Mouse (Mus musculus) hindbrain, embryonic 13.5 days (tissue): Measurements from ENCODE around the gene Rasgef1b. TPM values are rescaled to one million over a fixed set of nuclear protein-coding genes. Genes with fewer than 3 reads are reported as not detected.
A peak's percentile ranks its signal among the peaks of the same experiment; 100 is the strongest.

Experiments
- ATAC-seq: fragments of 200-750 bp; cut with Nextera tagmentation; 2 replicates; pipeline ENCODE4 v1.8.0; 2017; ENCODE audit warnings: moderate TSS enrichment; ENCODE audit not compliant: low FRiP score
- H3K27ac ChIP-seq: fragments of 300-500 bp; sonication (generic); 2 replicates; pipeline ENCODE4 v1.5.1; 2015; ENCODE audit warnings: inconsistent platforms, mild to moderate bottlenecking, moderate library complexity
- H3K27me3 ChIP-seq: fragments of 300-500 bp; sonication (generic); 2 replicates; pipeline ENCODE4 v1.6.1; 2015; ENCODE audit warnings: mild to moderate bottlenecking, inconsistent platforms
- H3K36me3 ChIP-seq: fragments of 300-500 bp; sonication (generic); 2 replicates; pipeline ENCODE4 v1.6.1; 2015; ENCODE audit warnings: mild to moderate bottlenecking, inconsistent platforms
- H3K4me1 ChIP-seq: fragments of 300-500 bp; sonication (generic); replicated peaks from 2 replicates; pipeline ENCODE4 v1.6.1; 2015; ENCODE audit warnings: inconsistent platforms
- H3K4me2 ChIP-seq: fragments of 300-500 bp; sonication (generic); 2 replicates; pipeline ENCODE4 v1.6.1; 2015; ENCODE audit warnings: inconsistent platforms, mild to moderate bottlenecking, moderate library complexity
- H3K4me3 ChIP-seq: fragments of 300-500 bp; sonication (generic); 2 replicates; pipeline ENCODE4 v1.5.1; 2015; ENCODE audit warnings: mild to moderate bottlenecking, inconsistent platforms
- H3K9ac ChIP-seq: fragments of 300-500 bp; sonication (generic); 2 replicates; pipeline ENCODE4 v1.6.1; 2015; ENCODE audit warnings: mild to moderate bottlenecking, inconsistent platforms
- H3K9me3 ChIP-seq: fragments of 300-500 bp; sonication (generic); 2 replicates; pipeline ENCODE4 v1.6.1; 2016; ENCODE audit warnings: inconsistent platforms
- WGBS: fragments of 180-500 bp; shearing (Covaris S2); methylation state at CpG from one replicate; pipeline ENCODE4 v1.1.7; 2015; 5-methylcytosine and 5-hydroxymethylcytosine counted together
- polyA plus RNA-seq: library from polyadenylated mRNA; unstranded; fragments of >200 nt; fragmentation: Nextera tagmentation; extraction: Ambion mirVana; gene quantifications from 2 replicates; pipeline ENCODE4 v1.2.1, GENCODE M21; 2015

Rasgef1b gene
- polyA plus RNA-seq, 1 experiment from 2014 or later = 61.1 TPM

DNA sequence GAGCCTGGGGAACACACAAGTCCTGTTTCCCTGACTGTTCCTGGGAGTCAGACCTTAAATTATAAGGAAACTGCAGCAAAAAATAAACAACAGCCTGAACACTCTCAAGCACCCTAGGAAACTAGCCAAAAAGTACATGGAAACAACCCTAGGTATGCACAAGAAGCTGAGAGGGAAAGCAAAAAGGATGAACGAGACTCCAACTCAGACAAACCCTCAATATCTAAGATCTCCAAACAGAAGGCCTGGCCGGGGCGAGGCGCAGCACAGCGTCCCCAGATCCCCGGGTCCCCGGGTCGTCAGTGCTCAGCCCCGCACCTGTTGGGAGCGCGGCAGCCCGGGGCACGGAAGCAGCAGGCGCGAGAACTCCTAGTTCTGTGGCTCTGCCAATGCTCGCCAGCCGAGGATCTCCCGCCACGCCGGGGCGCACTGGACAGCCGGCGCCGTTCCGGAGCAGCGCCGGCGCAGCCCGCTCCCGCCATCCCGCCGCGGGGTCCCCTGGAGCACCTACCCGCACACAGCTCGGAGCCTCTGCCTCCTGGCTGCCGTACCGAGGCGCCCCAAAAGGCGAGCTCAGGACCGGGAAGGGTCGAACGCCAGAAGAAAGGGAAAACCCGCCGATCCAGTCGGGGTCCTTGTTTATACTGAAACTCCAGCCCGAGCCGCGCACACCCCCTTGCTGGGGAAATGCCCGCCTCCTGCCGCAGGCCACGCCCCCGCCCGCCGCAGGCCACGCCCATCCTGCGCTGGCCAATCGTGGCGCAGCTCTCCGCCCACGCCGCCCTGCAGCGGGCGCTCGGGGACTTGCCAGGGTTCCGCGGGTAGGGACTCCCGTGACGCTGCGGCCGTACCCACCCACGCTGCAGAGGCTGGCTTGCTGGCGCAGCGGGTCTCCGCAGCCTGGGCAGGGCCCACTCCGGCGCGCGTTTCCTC is 476.4 kb downstream of the Rasgef1b start:
- peak; percentile 94 for ATAC-seq
- Histone ChIP-seq H3K4me2 (peak overlapping the region; percentile 75), H3K27ac (peak overlapping the region; percentile 78), H3K4me3 (peak overlapping the region; percentile 74), H3K27me3 (peaks cover 18% of the 10 kb centered on the region), H3K4me1 (peaks cover 40% of the 10 kb centered on the region), H3K9ac (peak overlapping the region; percentile 87), H3K9me3 (no peaks in the 10 kb centered on the region), H3K36me3 (no peaks in the 10 kb centered on the region)
- under 1% methylated on average over 78 of the region's 78 CpGs for WGBS

DNA sequence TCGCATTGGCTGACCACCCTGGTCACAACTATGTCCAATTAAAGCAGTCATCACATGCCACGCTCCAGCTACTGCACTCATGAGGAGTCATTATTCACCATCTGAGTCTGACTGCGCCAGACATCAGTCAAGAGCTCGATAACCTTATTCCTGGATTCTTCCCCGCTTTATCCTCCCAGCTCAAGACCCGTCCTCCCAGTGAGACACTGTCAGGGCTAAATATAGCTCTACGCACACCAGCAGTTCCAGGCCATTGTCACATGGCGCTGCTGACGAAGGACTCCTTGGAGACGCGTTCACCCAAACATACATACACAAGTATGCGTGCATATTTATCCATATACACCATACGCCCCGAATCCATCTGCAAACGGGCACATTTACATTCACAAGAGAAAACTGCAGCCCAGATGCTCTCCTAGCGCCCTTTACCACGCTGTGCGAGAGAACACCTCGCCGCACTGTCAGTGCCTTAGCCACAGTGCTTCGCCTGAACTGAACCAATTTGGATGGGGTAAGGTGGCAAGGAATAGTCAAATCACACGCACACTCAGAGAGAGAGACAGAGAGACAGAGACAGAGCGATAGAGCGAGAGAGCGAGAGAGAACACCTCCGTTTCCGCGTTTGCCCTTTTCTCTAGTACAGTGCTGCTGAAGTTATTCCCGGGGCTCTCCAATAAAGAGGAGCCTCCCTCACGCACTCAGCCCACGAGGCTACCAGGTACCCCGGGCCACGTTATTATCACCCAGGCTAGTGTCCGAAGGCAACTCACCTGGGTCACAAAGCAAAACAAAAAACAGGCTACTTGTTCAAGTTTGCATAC is 477.3 kb downstream of the Rasgef1b start:
- Histone ChIP-seq H3K27me3 (peaks cover 18% of the 10 kb centered on the region), H3K4me3 (peak overlapping the region; percentile 74), H3K27ac (peak overlapping the region; percentile 78), H3K4me2 (peak overlapping the region; percentile 75), H3K9ac (peak overlapping the region; percentile 87), H3K4me1 (peaks cover 49% of the 10 kb centered on the region), H3K9me3 (no peaks in the 10 kb centered on the region), H3K36me3 (no peaks in the 10 kb centered on the region)
- WGBS = 3% methylated on average over 34 of the region's 34 CpGs
- ATAC-seq = peak; percentile 12; the same call in 1 of the 2 replicates

DNA sequence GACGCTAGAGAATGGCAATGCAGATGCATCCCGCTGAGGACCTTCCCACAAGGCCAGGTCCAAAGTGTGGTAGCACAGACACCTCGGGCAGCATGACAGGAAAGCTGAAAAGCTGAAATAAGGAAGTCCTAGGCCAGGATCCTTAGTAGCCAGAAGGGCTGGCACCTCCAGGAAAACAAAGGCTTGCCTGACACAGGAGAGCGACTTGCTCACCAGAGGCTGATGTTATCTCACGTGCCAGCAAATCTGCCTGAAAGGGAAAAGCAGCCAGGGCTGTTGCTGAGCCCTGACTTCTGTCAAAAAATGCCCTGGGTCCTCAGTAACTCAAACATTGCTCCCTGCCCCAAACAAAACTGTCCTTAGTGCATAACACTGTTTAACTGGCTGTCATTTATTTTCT is 478.0 kb downstream of the Rasgef1b start:
- H3K27me3 ChIP-seq = peaks cover 12% of the 10 kb centered on the region
- peak overlapping the region; percentile 75 for H3K4me2 ChIP-seq
- 30% methylated on average over 5 of the region's 5 CpGs for WGBS
- peak overlapping the region; percentile 87 for H3K9ac ChIP-seq
- no peaks in the 10 kb centered on the region for H3K36me3 ChIP-seq
- peaks cover 56% of the 10 kb centered on the region for H3K4me1 ChIP-seq
- H3K27ac ChIP-seq = peak overlapping the region; percentile 78
- no peaks in the 10 kb centered on the region for H3K9me3 ChIP-seq
- ATAC-seq = no peak
- peak overlapping the region; percentile 74 for H3K4me3 ChIP-seq

DNA sequence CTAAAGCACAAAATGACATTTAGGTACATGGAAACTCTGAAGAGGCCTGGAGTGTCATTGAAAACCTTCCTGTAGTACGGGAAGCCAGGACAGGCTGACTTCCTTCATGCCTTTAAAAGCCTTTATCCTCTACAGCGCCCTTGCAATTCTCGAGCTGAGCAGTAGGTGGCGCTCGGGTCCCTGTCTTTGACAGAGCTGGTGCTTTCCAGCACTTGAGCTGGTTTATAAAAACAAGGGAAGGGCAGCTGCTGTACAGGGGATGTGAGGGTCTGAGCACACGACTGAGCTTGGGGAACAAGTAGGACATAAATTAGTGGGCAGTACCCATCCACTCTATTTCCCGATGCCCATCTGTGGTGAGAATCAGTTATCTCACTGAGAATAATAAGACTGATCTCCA is 480.4 kb downstream of the Rasgef1b start:
- no peaks in the 10 kb centered on the region for H3K36me3 ChIP-seq
- peak overlapping the region; percentile 62; the same call in 1 of the 2 replicates for H3K27ac ChIP-seq
- H3K4me2 ChIP-seq = peak overlapping the region; percentile 41
- peaks cover 53% of the 10 kb centered on the region for H3K4me1 ChIP-seq
- no peak overlapping the region for H3K9ac ChIP-seq
- H3K27me3 ChIP-seq = peaks cover under 1% of the 10 kb centered on the region; the same call in 1 of the 2 replicates
- ATAC-seq = peak; percentile 36
- 3% methylated on average over 7 of the region's 7 CpGs for WGBS
- H3K9me3 ChIP-seq = no peaks in the 10 kb centered on the region
- peak overlapping the region; percentile 12; the same call in 1 of the 2 replicates for H3K4me3 ChIP-seq

DNA sequence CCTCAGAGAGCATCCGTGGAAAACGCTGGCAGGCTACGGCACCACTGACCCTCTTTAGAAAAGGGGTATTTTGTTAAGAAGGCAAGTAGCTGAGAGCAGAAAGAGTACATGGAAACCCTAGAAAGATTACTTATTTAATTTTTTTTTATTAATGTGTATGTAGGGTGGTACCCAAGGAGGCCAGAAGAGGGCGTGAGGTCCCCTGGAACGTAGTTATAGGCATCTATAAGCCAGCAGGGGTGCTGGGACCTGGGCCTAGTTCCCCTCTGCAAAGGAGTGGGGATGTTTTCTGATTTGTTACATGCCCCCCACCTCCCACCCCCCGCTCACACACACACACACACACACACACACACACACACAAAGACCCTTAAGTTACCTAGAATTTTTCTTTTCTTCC is 480.9 kb downstream of the Rasgef1b start:
- Histone ChIP-seq H3K27me3 (no peaks in the 10 kb centered on the region), H3K9ac (no peak overlapping the region), H3K4me1 (peaks cover 50% of the 10 kb centered on the region), H3K27ac (no peak overlapping the region), H3K36me3 (0 out of 2 replicates have a peak, but pooled peaks cover under 1% of the 10 kb centered on the region), H3K9me3 (no peaks in the 10 kb centered on the region), H3K4me2 (no peak overlapping the region), H3K4me3 (no peak overlapping the region)
- 91% methylated on average over 6 of the region's 6 CpGs for WGBS
- no peak for ATAC-seq

DNA sequence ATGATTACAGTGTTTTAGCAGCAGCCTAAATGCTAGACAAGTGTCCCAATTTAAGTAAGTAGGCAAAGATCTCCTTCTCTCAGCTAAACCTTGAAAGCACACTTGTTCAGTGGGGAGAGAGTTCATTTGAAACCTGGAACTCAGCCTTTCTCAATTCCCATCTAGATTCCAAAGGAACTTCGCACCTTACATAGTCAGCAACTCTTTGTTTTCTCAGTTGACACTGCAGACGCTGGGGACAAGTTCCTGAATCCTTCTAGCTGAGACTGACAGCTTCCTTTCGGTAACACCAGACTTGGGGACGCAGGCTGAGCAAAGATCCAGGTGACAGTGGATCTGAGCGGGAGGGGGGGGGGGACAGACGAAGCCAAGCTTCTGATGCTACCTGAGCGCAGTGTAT is 481.4 kb downstream of the Rasgef1b start:
- Histone ChIP-seq H3K27me3 (no peaks in the 10 kb centered on the region), H3K4me1 (peaks cover 50% of the 10 kb centered on the region), H3K4me2 (peak overlapping the region; percentile 29), H3K36me3 (peaks cover 5% of the 10 kb centered on the region; the same call in 1 of the 2 replicates), H3K4me3 (no peak overlapping the region), H3K9me3 (no peaks in the 10 kb centered on the region), H3K9ac (peak overlapping the region; percentile 51; the same call in 1 of the 2 replicates), H3K27ac (no peak overlapping the region; the same call in 1 of the 2 replicates)
- WGBS = 73% methylated on average over 7 of the region's 7 CpGs
- ATAC-seq = no peak

DNA sequence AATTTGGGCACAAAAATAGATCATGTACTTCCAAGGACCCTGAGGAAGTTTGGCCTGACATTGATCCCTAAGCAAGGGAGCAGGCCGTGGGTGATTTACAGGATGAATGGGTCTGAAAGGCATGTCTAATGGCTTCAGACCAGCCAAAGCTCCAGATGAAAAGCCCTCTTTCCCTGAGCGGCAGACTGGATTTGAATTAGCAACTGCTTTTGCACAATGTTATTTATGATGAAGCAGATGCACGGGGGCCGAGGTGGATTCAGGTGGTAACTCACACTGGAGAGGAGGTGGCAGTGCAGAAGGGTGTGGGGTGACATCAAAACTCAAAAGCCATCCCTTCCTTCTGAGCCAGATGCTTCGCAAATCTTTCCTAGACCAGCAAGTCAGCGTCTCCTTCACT is 481.9 kb downstream of the Rasgef1b start:
- Histone ChIP-seq H3K9me3 (no peaks in the 10 kb centered on the region), H3K9ac (peak overlapping the region; percentile 51; the same call in 1 of the 2 replicates), H3K4me3 (no peak overlapping the region), H3K36me3 (peaks cover 6% of the 10 kb centered on the region; the same call in 1 of the 2 replicates), H3K27ac (no peak overlapping the region; the same call in 1 of the 2 replicates), H3K4me2 (peak overlapping the region; percentile 29), H3K27me3 (no peaks in the 10 kb centered on the region), H3K4me1 (peaks cover 48% of the 10 kb centered on the region)
- 33% methylated on average over 6 of the region's 6 CpGs for WGBS
- no peak for ATAC-seq

DNA sequence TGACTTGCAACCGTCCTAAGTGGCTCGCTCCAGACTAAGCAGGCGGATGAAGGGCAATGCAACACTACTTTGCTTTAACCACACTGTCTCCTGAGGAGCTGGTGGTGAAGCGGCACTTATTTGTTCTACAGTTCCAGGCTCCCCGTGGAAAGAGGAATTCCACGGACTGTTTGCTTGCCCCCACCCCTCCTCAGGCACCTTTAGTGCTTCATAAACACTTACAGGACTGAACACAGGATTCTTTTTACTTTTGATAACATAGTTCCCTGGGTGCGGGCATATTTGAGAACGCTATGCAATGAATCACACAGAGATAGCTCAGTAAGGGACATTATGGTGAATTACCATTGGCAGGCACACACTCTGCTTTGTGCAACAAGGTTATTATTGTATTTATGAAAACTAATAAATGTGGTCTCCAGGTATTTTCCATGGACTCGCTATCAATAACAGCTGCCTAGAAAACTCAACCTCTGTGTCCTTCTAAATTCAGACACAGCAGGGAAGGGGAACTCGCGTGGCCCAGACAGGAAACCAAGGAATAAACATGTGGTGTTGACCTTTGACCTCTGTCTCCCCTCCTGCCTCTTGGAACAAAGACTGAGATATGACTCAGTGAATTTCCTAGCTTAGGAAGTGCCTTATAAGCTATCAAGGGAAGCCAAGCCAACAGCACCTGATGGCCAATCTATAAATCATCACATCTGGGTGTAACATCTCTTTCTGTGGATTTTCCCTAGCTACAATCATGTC is 486.7 kb downstream of the Rasgef1b start:
- Histone ChIP-seq H3K4me3 (no peak overlapping the region), H3K27ac (no peak overlapping the region), H3K4me2 (no peak overlapping the region), H3K4me1 (peaks cover 12% of the 10 kb centered on the region), H3K9me3 (no peaks in the 10 kb centered on the region), H3K36me3 (peaks cover 36% of the 10 kb centered on the region), H3K9ac (no peak overlapping the region), H3K27me3 (no peaks in the 10 kb centered on the region)
- 77% methylated on average over 11 of the region's 11 CpGs for WGBS
- no peak for ATAC-seq

DNA sequence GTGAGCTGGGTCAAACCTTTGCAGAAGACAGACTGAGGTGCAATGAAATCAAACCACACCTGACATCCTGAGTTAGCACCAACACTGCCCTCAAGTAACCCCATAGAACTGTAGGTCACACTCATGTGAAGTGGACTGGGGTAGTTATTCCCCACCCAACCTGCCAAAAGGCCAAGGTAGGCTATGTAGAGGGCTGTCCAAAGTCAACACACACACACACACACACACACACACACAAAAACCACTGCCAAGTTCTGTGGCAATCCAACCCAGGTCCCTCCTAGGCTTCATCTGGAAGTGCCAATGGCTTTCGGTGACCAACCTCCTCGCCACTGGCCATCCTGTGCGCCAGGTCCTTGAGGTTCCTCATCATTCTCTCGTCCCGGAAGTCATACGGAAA is 488.4 kb downstream of the Rasgef1b start:
- Histone ChIP-seq H3K27ac (no peak overlapping the region), H3K4me3 (no peak overlapping the region), H3K9ac (no peak overlapping the region), H3K36me3 (peaks cover 45% of the 10 kb centered on the region), H3K4me2 (no peak overlapping the region), H3K4me1 (no peaks in the 10 kb centered on the region; the same call in 1 of the 2 replicates), H3K9me3 (no peaks in the 10 kb centered on the region), H3K27me3 (no peaks in the 10 kb centered on the region)
- ATAC-seq = no peak
- 97% methylated on average over 6 of the region's 6 CpGs for WGBS

DNA sequence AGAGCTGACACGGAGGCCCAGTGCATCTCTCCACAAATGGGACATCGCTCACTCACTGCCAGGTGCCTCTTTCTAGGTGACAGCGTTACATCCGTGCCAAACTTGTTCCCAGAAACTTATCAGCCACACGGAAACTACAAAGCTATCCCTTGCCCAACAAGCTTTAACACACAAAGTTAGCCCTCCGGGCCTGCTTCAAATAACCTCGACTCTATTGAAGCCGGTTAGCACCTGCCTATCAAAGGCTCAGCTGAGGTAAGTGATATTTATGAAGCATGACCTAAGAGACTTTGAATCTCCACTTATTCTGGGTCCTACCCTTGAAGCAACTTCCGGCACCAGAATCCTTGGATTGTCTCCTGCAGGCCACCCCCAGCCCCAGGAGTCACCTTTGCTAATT is 489.2 kb downstream of the Rasgef1b start:
- Histone ChIP-seq H3K36me3 (peaks cover 50% of the 10 kb centered on the region), H3K9ac (no peak overlapping the region)
- WGBS = 93% methylated on average over 9 of the region's 9 CpGs

DNA sequence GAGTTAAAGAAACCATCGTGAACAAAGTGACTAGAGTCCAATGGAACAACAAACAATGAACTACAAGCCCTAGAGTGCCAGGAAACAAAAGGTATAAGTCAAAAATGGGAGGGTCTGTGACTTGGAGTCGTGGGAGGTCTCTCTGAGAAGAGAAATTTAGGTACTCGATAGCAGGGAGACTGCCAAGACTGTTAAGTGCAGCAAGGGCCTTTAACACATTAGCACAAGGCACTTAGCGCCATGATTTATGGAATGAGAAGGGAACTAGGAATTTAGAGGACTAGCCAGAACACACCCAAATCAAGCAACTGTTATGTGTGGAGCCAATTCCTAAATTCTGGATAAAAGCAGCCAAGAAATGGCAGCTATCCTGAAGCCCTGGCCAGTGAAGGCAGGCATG is 490.7 kb downstream of the Rasgef1b start:
- no peak overlapping the region for H3K9ac ChIP-seq
- no peak overlapping the region for H3K4me2 ChIP-seq
- ATAC-seq = no peak
- no peaks in the 10 kb centered on the region for H3K9me3 ChIP-seq
- no peaks in the 10 kb centered on the region for H3K27me3 ChIP-seq
- no peaks in the 10 kb centered on the region; the same call in 1 of the 2 replicates for H3K4me1 ChIP-seq
- H3K4me3 ChIP-seq = no peak overlapping the region
- H3K27ac ChIP-seq = no peak overlapping the region
- WGBS = 91% methylated on average over 4 of the region's 4 CpGs
- H3K36me3 ChIP-seq = peaks cover 65% of the 10 kb centered on the region

More for the DNA sequence above, 489.2 kb downstream of the Rasgef1b start:
- H3K9me3 ChIP-seq = no peaks in the 10 kb centered on the region
- no peak for ATAC-seq
- no peak overlapping the region for H3K4me3 ChIP-seq
- no peaks in the 10 kb centered on the region for H3K27me3 ChIP-seq
- H3K27ac ChIP-seq = no peak overlapping the region
- H3K4me2 ChIP-seq = no peak overlapping the region
- H3K4me1 ChIP-seq = no peaks in the 10 kb centered on the region; the same call in 1 of the 2 replicates
